Mouse (Mus musculus) adrenal gland, adult 8-10 months (tissue): Measurements from ENCODE around the gene Wdr64. TPM values are rescaled to one million over a fixed set of nuclear protein-coding genes. Genes with fewer than 3 reads are reported as not detected.
A peak's percentile ranks its signal among the peaks of the same experiment; 100 is the strongest.

Experiments
- DNase-seq: peaks from one replicate; pipeline ENCODE4 v3.0.0; 2022
- total RNA-seq, 4 experiments: library from RNA; stranded (reverse); gene quantifications; 2 replicates each; pipeline ENCODE4 v1.2.4; 2022

The Wdr64 gene
- not detected for total RNA-seq

DNA sequence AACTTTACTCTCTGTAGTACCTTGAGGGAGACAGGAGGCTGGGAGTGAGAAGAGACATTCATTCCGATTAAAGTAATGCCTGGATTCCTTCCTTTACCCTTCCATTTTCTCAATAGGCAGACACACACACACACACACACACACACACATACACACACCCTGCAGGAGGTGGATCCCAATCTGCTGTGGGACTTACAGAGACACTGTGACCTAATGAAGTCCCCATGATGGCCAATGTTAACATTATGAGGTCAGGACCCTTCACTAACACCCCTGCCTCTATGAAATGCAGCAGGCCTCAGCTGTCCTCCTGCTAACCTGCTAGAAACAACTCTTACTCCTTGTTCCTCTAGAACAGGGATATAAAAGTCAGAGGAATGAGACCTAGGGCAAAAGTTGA lies at the start of gene Wdr64:
Gene Wdr64, plus strand, starts transcription at position 301 of the 400 bp plus-strand sequence.
- no peak for DNase-seq

DNA sequence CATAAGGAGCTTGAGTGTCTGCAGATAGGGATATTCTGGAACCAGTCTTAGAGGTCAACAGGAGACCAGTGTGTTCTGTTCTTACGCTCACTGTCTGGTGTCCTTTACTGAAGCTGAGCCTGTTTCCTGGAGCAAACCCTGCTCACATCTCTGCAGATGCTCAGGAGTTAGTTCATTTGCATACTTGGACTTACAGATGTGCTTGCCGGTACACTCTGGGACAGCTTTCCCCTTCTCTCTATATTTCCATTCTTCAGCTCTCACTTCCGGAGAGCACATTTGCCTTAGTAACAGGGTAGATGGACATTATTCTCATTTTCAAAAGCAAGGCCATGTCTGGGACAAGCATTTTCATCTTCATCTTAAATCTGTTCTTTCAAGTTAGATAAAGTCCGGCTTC lies 49.8 kb upstream of the Wdr64 start:
- no peak for DNase-seq

DNA sequence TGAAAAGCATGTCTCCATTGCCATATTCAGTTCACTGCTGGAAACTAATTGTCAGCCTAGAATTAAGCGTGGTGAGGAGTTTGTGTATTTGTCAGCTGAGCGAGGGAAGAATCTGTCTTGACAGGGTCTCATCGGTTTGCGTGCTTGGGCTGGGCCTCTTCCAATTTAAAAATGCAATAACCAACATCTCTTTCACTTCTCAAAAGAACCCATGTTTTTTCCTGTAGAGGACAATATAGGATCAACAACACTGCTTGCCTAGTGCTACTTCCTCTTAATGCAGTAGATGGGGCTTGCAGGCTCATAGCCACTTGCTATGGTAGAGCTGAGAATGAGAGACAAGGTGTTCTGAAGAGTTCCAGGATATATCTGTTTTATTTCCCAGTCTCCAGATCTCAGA lies 38.5 kb upstream of the Wdr64 start:
- no peak for DNase-seq

DNA sequence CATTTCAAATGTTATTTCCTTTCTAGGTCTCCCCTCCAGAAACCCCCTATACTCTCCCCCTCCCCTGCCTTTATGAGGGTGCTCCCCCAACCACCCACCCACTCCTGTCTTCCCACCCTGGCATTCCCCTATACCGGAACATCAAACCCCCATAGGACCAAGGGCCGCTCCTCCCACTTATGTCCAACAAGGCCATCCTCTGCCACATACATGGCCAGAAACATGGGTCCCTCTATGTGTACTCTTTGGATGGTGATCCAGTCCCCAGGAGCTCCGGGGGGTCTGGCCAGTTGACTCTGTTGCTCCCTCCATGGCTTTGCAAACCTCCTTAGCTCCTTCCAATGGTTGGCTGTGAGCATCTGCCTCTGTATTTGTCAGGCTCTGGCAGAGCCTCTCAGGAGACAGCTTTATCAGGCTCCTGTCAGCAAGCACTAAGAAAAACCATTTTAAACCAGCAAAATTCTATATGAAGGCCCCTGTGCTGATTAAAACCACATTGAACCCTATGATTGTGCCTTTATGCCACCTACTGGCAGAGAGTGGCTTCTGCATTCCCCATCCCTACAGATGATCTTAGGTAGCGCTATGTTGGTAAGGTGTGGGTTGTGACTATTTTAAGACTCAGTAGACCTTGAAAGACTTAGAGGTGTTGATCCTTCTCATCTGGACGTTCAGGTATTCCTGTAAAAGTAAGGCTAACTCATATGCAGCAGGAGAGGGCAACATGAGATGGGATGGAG lies 29.6 kb upstream of the Wdr64 start:
- DNase-seq: no peak

DNA sequence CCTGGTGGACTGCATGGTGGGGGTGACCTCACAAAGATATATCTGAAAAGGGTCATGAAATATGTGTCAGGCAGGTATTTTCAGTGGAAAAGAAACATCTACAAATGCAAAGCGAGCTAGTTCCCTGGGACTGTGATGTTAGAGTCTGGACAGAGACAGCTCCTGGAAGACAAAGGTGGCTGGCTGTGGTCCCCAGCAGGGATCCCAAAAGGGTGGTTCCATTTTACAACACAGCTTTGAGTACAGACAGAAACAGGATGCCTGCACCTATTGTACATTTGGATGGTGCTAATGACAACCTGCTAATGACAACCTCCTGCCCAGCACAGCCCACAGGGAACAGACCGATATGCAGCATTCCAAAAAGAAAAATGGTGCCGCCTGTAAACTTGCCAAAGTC lies 28.9 kb upstream of the Wdr64 start:
- no peak for DNase-seq

DNA sequence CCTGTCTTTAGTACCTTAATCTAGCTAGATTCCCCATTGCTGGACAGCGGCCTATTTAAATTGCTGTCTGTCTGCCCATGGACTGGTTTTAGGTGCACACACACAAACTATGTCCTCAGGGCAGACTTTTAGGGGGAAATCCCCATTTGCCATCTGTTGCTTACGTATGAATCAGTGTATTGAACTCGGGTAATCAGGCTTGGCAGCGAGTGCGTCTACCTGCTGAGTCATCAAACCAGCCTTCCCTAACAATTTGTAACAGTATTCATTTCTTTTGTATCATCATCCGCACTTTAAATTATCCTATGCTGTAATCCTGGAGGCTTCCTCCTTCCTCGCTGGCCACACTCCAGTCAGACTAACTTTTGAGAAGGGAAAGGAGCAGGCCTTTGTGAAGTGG lies 28.4 kb upstream of the Wdr64 start:
- DNase-seq: no peak

DNA sequence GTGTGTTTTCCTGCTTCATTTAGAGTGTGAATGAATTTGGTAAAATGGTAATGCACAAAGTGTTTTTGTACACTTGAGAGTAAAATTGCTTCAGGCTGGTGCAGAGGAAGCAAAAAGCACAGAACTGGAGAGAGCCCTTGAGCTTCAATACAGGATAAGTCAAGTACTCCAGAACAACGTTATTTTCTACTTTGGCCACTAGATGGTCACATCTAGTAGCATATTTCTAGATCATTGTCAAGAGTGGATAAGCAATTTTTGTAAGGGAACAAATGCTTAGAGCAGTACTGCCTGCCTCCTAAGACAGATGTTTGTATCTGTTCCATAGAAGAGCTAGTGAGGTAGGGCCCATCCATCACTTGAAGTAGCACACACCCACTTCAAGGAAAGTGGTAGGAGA lies 26.8 kb upstream of the Wdr64 start:
- no peak for DNase-seq

DNA sequence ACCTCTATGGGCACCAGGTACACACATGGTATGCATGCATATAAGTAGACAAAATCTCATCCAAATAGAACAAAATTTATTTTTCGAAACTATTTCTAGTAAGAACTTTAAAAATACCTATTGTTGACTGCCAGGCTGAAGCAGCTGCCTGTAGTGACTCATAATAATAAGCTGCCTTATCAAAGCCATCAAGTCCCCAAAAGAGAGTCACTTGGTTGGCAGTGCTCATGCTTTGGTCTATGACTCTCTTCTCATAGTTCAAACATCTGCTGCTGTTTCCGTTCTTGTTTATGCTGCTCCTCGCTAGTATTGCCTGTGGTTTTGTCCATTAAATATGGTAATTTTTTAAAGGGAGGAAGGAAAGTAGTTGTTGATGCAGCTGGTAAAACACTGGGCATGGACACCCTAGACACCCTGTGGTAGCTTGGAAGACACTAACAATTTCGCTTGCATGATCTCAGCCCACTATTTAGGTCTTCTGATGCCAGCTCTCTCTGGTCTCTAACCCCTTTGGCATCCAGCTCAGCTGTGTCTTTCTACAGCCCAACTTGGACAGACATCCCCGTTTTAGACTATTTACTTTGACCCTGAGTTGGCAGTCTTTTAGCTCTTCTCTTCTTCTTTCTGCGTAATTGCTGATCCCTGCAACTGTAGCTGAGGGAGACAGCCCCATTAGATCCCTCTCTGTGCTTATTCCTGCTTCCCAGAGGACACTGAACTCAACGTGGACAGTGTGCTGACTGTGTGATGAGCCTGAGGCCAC lies 24.6 kb upstream of the Wdr64 start:
- DNase-seq: no peak

DNA sequence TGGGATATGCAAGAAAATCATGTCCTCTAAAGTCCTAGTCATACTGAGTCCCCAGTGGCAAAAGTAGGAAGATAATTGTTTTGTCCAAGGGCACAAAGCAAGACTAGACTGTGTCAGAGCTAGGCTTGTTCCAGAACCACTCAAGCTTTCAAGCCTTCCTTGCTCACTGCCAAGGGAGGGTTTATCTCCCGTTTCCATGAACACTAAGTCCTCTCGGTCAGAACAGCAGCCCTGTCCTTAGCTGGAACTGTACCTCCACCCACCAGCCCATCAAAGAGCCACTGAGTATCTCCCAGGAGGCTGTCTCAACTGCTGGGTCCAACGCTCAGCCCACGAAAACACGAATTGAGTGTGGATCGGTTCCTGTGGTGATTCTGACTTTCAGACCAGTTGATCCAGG lies 23.3 kb upstream of the Wdr64 start:
- no peak for DNase-seq

DNA sequence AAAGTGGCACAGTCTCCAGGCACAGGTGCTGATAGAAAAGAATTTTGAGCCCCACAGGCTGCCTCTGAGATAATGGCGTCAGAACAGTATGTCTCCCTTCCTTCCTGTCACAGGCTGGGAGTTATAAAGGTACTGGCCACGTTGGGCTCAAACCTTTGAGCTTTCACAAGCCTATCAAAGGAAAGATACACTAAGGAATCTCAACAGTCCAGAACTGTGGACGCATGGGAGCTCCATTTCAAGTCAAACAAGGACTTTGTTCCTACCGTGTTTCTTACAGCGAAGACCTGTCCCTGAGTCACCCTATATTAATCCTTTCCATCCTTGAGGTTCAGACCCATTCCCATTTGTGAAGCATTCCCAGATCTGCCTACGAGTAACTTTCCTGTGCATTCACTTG lies 20.9 kb upstream of the Wdr64 start:
- DNase-seq: no peak

DNA sequence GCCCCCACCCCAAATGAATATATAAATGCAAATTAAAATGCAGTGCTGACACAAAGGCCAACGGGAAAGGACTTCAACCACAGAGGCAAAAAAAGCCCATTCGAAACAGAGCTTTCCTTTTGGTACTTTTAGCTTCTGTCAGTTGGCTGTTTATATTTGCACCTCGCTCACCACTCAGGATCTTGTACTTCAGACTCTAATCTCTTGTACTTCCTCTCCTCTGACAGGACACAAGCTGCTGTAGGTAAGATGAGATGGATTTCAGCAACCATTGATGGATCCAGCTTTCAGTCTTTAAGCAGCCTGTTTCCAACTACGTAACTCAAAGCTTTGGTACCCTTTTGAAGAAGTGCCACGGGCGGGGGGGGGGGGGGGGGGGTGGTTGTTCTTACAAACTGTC lies 17.4 kb upstream of the Wdr64 start:
- no peak for DNase-seq

DNA sequence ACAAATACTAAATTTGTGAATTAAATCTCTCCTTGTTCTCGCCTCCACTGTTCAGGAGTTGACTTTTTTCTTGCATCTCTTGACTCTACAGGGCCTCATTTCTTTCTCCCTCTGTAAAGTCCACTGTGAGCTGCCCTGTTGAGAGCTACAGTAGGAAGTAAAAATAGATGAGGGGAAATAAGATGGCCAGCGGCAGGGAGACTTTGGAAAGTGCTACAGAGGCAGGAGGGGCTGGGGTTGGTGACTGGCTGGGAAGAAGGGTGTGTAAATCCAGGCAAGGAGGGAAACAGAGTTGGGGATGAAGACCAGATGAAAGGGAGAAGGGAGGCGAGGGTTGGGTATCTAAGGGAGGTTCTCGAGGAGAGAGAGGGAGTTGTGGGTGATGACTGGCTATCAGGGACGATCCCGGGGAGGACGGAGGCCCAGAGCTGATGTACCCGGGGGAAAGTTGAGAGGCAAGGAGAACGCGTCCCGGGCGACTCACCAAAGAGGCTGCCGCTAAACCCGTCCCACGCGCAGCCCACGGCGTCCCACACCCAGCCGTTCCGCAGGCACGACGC lies 6.6 kb upstream of the Wdr64 start:
- DNase-seq: no peak

DNA sequence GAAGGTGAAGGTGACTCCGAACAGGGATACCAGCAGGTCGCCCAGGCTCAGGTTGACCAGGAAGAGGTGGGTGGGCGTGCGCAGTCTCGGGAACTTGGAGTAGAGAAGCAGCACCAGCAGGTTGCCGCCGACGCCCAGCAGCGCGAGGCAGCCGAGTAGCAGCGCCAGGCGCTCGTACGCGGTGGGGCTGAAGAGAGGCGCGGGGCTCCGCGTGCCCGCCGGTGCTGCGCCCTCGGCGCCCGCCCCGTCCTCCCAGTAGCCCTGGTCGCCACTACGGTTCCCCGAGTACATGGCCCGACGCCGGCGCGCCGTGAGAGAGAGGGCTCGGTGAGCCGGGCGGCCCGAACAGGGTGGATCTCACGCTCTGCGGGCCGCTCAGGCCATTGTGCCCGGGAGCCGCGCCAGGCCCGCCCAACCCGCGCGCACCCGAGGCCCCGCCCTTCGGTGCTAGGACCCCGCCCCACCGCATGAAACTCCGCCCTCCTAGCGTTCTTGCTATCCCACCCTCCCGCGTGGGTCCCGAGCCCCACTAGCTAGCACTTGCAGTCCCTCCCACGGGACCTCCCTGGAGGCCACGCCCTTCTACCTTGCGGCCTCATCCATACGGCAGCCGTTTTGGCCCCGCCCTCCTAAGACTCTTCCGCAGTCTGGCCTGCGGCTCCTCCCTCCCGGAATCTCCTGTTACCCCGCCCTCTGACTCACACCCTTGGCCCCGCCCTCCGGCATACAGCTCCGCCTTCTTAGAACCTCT lies 6.0 kb upstream of the Wdr64 start, which contains the start of the genes Opn3 and Chml:
Gene Opn3, minus strand, starts transcription at position 531 of the 751 bp plus-strand sequence.
Gene Chml, minus strand, starts transcription at position 656 of the 751 bp plus-strand sequence.
- DNase-seq: peak; percentile 99

DNA sequence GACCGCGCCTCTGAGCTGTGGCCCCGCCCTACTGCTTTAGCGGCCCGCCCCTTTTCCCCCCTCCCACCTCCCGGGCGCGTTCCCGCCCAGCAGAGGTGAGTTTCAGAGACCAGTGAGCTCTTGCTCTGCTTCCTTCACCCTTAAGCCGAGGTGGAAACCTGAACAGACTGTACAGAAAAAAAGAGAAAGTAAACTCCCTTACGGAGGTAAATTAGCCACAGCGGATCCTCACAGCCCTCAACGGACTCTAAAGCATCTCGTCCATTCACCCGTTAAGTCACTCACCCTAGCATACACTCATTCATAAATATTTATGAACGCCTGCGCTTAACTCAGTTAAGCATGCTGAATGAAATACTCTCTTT lies 5.4 kb upstream of the Wdr64 start:
- DNase-seq: no peak

DNA sequence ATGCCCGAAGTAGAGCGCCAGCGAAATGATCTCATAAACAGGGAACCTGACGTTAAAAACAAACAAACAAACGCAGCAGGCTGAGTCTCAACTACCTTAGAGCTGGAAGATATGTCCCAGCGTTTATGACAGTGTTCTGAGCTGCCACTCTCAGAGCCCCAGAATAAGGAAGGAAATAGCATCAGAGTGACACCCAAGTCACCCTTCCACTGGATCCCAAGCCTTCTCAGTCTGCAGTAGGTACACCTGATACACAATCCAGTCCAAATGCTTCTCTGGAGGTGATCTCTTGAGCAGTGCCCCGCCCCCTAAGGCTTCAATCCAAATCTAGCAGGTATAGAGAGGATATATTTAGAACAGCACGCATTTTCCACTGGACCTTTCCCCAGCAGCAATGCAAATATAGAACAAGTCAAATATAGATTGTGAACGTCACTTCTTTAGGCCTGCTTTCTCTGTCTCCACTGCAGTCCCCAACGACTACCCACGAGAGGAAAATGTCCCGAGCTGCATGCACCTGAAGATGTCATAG lies 4.9 kb upstream of the Wdr64 start:
- DNase-seq: no peak

DNA sequence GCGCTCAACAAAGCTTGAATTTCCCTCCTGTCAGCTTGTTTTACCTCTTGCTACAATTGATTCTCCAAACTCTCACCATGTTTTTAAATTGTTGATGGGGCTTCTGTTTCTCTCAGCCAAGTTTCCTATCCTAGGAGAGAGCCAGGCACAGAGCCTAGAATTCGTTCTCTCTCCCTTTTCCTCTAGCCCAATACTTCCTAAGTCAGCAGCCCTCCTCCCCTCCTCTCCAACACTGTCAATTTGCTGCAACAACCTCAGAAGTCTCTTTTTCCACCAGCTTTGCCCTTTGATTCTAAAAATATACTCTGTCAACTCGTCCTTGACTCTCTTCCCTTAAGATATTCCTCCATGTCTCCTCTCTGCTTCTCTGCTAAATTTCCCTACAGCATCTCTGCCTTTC lies 982 bp downstream of the Wdr64 start:
- no peak for DNase-seq

DNA sequence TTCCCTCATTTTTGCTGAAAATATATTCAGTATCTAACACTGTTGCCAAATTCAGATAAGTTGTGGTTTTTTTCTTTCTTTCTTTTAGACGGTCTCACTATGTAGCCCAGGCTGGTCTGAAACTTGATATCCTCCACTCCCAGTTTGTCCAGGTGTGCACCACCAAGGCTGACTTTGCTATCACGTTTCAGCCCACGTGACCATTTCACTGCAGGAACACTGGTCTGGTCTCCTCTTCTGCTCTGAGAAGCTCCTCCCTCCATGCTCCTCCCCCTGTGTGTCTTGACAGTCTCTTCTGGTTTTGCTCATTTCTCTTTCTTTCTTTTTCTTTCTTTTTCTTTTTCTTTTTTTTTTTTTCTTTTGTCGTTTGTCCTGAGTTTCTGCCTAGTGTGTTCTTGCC lies 1.4 kb downstream of the Wdr64 start:
- no peak for DNase-seq

DNA sequence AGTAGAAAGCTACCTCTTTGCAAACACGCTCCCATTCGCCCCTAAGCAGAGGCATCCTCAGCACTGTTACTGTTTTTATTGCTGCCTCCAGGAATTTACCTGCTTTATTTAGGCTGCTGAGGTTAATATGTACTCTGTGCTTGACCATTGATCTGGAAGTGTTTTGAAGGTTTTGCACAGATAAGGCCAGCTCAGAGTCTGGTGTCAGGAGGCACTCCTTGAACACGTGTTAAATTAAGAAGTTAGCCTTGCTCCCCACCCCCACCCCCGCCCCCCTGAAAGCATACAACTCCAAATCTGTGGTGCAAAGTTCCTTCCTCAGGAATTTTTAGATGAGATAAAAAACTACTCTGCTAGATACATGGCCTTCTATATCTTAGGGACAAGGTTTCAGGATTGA lies 2.8 kb downstream of the Wdr64 start:
- no peak for DNase-seq

DNA sequence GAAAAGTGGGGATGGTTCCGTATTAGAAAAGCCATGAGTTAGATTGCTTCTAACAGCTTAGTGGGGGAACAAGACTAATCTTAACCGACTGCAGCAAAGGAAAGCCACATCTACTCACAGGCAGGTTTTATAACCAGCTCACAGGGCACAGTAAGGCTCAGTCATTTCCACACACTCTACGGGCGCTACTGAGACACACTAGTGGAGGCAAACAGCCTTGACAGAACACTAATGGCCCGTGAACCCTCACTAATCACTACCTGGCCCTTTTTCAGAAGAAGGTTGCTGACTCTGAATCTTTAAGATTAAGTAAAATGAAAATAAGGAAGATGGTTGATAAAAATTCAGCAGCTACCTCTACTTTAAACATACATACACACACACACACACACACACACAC lies 9.2 kb downstream of the Wdr64 start:
- no peak for DNase-seq

DNA sequence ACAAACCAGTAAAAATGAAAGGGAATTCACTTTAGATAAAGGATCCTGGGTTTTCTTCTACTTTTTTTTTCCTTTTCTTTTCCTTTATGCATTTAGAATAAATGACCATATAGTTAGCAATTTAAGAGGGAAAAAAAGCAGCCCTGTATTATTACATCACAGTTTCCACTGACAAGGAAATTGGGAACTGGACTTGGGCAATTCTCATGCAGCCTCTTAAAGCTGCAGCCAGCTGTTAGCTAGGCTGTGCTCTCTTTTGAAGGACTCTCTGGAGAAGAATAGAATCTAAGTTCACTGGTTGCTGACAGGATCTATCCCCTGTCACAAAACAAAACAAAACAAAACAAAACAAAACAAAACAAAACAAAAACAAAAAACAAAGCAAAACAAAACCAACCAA lies 9.6 kb downstream of the Wdr64 start:
- DNase-seq: no peak

DNA sequence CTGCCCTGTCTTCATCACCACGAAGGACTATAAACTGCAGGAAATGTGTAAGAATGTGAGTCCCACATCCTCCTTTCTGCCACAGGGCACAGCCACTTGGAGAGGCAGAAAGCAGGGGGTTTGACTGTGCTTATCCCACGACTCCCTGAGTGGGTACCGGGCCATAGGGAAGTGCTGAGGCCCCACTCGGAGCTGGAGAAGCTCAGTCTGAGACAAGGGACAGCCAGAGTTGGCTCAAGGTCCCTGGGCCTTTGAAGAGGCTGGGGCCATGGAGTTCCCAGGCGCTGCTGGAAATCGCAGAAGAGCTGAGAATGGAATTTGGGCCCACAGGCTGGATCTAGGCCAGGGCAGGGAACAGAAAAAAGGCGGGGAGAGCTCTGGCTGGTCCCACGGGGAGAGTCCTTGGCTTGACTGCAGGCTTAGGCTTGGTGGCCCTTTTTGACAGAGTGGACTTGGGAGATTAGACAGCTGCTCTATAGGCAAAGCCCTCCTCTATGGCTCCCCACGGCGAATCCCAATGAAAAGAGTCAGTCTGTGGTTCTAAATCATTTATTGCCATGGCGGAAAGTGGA lies 14.0 kb downstream of the Wdr64 start:
- peak; percentile 45 for DNase-seq

DNA sequence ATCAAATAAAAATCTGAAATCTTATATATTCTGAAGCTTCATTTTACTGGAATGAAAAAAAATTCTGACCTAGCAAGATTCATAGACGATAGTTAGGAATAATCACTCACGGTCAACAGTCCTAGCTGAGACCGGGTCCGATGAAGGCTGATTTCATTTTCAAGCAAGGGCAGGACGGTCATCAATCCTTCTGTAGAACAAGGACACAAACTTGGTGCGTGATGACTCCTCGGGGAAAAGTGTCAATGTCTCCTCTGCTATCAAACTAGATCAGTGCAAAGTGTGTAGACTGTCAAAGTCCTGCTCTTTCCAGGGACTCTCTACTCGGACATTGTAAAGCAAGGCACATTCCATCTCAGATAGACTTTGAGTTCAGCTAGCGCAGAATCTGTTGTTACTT lies 18.4 kb downstream of the Wdr64 start:
- peak; percentile 54 for DNase-seq

DNA sequence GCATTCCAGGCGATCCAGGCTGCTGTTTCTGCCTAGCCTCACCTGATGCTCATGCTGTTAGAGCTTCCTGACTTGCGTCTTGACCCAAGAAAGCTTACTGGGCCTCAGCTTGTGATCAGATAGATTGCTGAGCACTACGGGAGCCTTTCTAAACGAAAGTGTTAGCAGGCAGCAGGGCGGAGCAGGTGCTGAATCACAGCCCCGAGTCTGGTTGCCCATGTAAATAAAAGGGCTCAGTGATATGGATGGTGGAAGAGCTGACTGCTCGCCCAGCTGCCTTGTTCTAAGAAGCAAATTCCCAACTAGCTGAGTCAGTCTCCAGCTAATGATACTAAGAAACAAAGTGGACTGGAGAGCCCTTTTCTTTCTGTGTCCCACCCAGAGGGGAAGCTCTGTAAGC lies 27.4 kb downstream of the Wdr64 start:
- no peak for DNase-seq
